Mouse (Mus musculus): ENCODE measurements around the gene Cnot9.
"Not testable (repeated sequence)": the region's sequence is repeated elsewhere in the genome, so short reads cannot be mapped to it uniquely, and the experiment has no call there.

Cnot9 gene

DNA sequence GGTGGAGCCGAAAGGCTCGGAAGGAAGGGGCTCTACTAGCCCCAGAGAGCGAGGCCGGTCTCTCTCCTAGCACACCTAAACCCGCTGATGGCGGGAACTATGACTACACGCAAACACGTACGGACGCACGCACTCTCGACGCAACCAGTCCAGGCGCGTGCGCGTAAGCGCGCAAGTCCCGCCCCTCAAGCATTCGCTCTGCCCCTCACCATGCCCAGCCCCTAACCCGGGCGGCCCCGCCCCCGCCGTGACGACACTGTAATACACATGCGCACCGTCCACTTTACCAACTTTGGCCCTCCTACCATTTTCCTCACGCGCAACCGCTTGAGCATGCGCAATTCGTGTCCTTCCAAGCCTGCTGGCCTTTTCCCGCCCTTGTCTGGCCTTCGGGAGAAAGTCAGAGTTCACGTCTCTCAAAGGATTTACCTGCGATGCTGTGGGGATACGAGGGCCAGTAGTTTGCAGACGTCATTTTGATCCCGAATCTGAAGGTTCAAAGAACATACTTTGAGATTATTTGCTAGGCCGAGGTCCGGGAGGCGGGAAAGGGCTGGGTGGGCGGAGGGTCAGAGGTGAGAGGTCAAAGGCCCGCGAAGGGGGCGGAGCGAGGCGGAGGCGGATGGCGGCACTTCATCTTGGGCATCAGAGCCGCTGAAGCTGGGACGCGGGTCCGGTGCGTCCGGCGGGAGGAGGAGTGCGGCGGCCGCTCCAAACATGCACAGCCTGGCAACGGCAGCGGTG lies at the start of gene Cnot9:
Gene Cnot9, plus strand, starts transcription at position 338 of the 744 bp plus-strand sequence.
- DNase-seq = peak; percentile 100

DNA sequence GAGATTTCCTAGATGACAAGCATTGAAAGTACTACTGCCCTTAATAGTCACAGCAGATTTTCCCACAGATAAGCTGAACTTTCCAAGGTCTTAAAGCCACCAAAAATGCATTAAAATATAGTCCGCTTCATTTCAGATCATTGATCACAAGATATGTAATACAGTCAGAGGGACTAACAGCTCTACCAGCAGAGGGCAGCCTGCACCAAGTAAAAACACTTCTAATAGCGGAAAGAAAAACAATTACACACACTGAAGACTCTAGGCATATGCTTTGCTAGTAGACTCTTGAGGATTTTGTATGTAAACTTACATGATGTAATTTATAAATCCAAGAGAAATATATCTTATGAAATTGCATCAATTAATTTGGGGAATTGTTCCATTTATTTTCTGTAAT lies 45.6 kb upstream of the Cnot9 start:
- DNase-seq = peak; percentile 8

DNA sequence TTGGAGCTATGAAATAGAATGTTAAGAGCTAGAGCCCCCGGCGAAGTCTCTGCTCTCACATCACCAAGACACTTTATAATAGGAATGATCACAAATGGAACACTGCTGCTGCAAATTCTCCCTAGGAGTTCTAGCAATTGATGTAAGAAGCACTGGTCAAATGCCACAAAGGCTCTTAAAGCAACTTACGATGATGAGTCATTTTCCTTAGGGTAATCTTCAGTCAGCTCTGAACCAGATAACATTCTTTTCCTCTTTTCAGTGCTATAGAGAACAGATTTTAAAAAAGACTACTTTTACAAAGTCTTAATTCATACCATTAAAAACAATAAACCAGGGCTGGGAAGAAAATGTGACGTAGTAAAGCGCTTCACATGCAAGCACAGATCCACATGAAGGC lies 20.1 kb upstream of the Cnot9 start:
- no peak for DNase-seq

- DNase-seq = no peak
These were observed 4.8 kb upstream of the Cnot9 start for GRCm38 (mm10) chr1:74501106-74501505.

DNA sequence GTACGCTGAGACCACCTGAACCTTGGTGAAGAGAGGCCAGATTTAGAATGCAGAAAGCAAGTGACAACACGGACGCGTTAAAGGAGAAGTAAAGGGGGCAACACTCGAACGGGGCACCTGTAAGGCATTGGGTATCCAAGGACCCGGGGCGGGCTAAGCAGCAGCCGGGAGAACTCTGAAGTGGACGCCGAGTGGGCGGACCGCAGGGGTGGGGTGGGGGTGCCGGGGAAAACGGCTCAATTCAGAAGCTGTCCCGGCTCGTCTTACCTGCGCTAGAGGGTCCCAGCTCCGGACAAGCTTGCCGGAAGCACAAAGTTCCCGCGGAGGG lies 501 bp upstream of the Cnot9 start:
- DNase-seq = no peak

GRCm38 (mm10) chr1:74506471-74506881 lies 618 bp downstream of the Cnot9 start:
- no peak for DNase-seq

- DNase-seq = no peak
These were observed 1.9 kb downstream of the Cnot9 start for GRCm38 (mm10) chr1:74507780-74508179.

GRCm38 (mm10) chr1:74511306-74511705 lies 5.4 kb downstream of the Cnot9 start:
- no peak for DNase-seq

GRCm38 (mm10) chr1:74512999-74513398 lies 7.1 kb downstream of the Cnot9 start:
- DNase-seq = not testable (repeated sequence)

DNA sequence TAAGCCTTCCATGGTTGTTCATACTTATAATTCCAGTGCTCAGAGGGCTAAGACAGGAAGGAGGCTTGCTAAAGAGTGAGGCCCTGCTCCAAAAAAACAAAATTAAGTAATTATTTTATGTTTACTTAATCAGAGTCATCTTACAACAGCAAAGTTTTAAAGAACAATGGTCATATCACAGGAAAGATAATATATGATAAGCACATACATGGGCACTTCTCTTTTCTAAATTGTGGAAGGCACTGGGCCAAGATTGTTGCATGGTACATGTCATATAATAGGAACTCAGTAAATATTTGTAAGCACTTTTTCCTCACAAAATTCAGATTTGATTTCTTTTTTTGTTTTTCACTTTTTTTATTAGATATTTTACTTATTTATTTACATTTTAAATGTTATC lies 14.0 kb downstream of the Cnot9 start:
- DNase-seq = no peak

DNA sequence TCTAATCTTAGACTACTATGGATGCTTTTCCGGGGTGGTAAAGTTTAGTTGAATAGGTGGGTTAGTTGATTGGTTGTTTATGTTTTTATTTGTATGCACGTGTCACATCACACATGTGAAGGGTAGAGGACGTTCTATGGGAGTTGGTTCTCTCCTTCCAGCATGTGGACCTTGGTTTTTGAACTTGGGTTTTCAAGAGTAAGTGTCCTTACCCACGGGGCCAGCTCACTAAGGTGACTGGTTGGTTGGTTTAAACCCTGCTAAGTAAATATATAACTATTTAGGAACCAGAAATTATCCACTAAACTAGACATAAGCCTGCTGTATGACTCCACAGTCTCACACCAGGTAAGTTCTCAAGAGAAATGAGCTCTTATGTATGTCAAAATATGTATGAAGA lies 18.9 kb downstream of the Cnot9 start:
- no peak for DNase-seq

- no peak for DNase-seq
These were observed 22.7 kb downstream of the Cnot9 start for GRCm38 (mm10) chr1:74528589-74528988.

GRCm38 (mm10) chr1:74538650-74539049 lies 32.8 kb downstream of the Cnot9 start:
- DNase-seq = peak; percentile 19

- peak; percentile 78 for DNase-seq
These were observed 36.6 kb downstream of the Cnot9 start, which contains the start of gene Plcd4 for GRCm38 (mm10) chr1:74542451-74542961. Plcd4 (plus strand) TSS chr1:74542888.

DNA sequence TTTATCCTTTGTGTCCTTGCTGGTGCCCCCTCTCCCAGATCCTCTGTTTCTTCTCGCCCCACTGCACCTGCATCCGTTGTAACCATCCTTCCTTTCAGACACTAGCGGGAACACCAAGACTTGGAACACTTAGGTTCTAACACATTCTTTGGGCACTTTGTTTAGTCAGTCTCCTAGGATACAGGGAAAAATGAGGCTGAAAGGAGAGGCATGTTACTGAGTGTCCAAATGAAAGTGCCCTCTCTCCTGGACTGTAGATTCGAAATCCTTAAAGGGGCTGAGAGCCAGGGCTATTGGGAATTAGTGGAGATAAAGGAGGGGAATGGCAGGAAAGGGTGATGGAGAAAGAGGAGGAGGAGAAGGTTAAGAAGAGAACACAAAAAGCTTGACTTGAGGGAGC lies 38.3 kb downstream of the Cnot9 start, which contains the start of gene Usp37:
Gene Usp37, minus strand, starts transcription at position 101 of the 400 bp plus-strand sequence.
- no peak for DNase-seq

DNA sequence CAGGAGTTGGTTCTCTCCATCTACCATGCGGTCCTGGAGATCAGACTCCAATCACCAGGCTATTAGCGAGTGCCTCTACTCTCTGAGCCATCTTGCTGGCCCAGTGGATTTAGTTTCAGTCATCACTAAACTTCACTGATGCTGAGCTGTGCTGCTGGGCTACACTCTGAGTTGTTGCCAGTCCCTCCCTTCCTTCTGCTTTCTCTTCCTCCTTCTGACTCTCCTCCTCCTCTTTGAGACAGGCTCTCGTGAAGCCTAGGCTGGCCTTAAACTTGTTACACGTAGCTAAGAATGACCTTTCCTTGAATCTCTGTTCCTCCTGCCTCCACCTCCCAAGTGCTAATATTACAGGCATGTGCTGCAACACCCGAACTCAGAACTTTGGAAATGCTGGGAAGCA lies 53.2 kb downstream of the Cnot9 start:
- no peak for DNase-seq

DNA sequence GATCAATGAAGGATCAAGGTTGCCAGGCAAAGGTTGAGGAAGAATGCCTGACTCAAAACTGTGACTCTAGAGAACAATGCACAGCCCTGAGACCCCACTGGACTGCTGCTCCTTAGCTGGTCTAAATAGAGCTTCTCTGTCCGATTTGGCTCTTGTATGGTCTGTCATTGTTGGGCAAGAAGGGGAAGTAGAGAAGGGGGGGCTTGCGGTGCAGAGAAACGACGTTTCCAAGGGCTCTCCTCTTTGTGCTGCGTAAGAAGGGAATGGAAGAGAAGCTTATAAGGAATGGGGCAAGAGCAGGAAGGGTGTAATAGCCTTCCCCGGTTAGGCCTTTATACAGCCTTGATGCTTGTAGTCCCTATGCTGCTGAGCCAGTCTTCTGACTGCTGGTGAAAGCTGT lies 60.0 kb downstream of the Cnot9 start:
- DNase-seq = no peak

GRCm38 (mm10) chr1:74569739-74570719 lies 64.2 kb downstream of the Cnot9 start:
- no peak for DNase-seq
